In the genomic region with DNA sequence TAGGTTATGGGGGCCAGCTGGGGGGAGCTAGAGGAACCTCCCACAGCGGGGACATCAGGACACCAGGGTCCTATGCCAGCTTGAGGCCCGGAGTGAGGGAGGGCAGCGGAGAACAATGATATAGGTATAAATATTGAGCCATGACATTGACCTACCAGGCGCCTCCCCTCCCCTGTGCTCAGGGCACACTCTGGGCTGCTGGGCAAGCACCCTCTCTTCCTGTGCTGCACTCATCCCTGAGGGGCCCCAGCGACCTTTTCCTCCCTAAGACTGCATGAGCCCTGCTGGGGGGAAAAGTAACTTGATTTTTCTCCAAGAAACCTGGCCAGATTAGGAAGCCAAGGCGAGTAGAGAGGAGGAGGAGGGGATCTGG, we compare ENCODE assay signal across 30 mouse cellular contexts. TPM values are rescaled to one million over a fixed set of nuclear protein-coding genes. Genes with fewer than 3 reads are reported as not detected.
"Had no signal": no experiment of that assay in that cellular context is flagged by ENCODE, and none has a peak within 500 bp of the region (broad histone marks: within the 10 kb centered on the region; RNA-seq: fewer than 3 reads in every experiment).

No protein-coding gene starts in this region.

RNA-seq across cellular contexts. Expression of a gene that starts 11.4 kb away (rescaled TPM):
- polyA plus RNA-seq: limb, embryonic 10.5 days; limb, embryonic 11.5 days; limb, embryonic 13.5 days; limb, embryonic 14.5 days; limb, embryonic 15.5 days; liver, adult 2 months; liver, embryonic 11.5 days; liver, embryonic 12.5 days; liver, embryonic 13.5 days; liver, embryonic 14.5 days; liver, embryonic 15.5 days; liver, embryonic 16.5 days; liver, postnatal 0 days; lung, adult 2 months; lung, embryonic 15.5 days; lung, embryonic 16.5 days; lung, postnatal 0 days; macrophage; midbrain, embryonic 10.5 days; midbrain, embryonic 11.5 days; midbrain, embryonic 12.5 days; midbrain, embryonic 13.5 days; midbrain, embryonic 14.5 days; midbrain, embryonic 15.5 days; midbrain, embryonic 16.5 days; midbrain, postnatal 0 days; neural tube, embryonic 11.5 days; neural tube, embryonic 12.5 days had no signal

RNA-seq across cellular contexts. Expression of a gene that starts 46.9 kb away (rescaled TPM):
- polyA plus RNA-seq: limb, embryonic 10.5 days; limb, embryonic 11.5 days; limb, embryonic 12.5 days; limb, embryonic 13.5 days; limb, embryonic 14.5 days; limb, embryonic 15.5 days; liver, adult 2 months; liver, embryonic 11.5 days; liver, embryonic 12.5 days; liver, embryonic 13.5 days; liver, embryonic 14.5 days; liver, embryonic 15.5 days; liver, embryonic 16.5 days; liver, postnatal 0 days; lung, adult 2 months; lung, embryonic 15.5 days; lung, embryonic 16.5 days; lung, postnatal 0 days; macrophage; midbrain, embryonic 10.5 days; midbrain, embryonic 11.5 days; midbrain, embryonic 12.5 days; midbrain, embryonic 13.5 days; midbrain, embryonic 14.5 days; midbrain, embryonic 15.5 days; midbrain, embryonic 16.5 days; myocyte; neural tube, embryonic 11.5 days; neural tube, embryonic 12.5 days had no signal
